Mouse (Mus musculus) cortical plate, adult 2 months (tissue): ENCODE data around the gene Spsb3. TPM values are rescaled to one million over a fixed set of nuclear protein-coding genes. Genes with fewer than 3 reads are reported as not detected.

Source experiments
- H3K27ac ChIP-seq: fragments of 200-500 bp; 2 replicates; pipeline ENCODE4 v1.5.1; 2012; ENCODE audit warnings: low read length, control low read depth, inconsistent platforms; ENCODE audit not compliant: insufficient read depth
- H3K4me1 ChIP-seq: fragments of 200-500 bp; 2 replicates; pipeline ENCODE4 v1.6.1; 2011; ENCODE audit warnings: low read length; ENCODE audit not compliant: control insufficient read depth, insufficient read depth
- H3K4me3 ChIP-seq: fragments of 200-500 bp; 2 replicates; pipeline ENCODE4 v1.5.1; 2011; ENCODE audit warnings: mild to moderate bottlenecking, low read length, control low read depth; ENCODE audit not compliant: insufficient read depth
- CTCF ChIP-seq: fragments of 200-500 bp; IDR thresholded peaks from 2 replicates; pipeline ENCODE4 v1.5.1; 2011; ENCODE audit warnings: mild to moderate bottlenecking, control low read depth, low read length; ENCODE audit not compliant: insufficient read depth; ENCODE audit errors: extremely low read depth
- POLR2A ChIP-seq: fragments of 200-500 bp; IDR thresholded peaks from 2 replicates; pipeline ENCODE4 v1.6.1; 2011; ENCODE audit warnings: mild to moderate bottlenecking, low read length, control low read depth; ENCODE audit not compliant: insufficient read depth; ENCODE audit errors: extremely low read depth
- polyA plus RNA-seq: library from polyadenylated mRNA; depleted of rRNA; stranded (reverse); fragments of >200 nt; gene quantifications from 2 replicates; pipeline ENCODE4 v1.2.3, GENCODE M21; 2012

Spsb3 gene
- polyA plus RNA-seq, 1 experiment = 92.7 TPM

DNA sequence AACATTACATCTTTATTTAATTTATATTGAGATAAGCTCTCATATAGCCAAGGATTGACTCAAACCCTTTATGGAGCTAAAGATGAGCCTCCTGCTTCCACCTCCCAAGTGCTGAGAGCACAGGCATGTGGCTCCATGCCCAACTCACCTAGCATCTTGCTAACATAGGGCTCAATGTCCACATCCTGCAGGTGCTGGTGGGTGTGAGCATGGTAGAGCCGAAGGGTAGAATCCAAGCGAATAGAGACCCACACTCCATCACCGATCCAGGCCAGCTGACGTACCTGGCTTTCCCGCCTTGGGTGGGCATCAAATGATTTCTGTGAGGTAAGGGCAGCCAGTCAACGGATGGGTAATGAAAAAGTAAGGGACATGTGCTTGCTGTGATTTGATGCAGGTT, 13.6 kb downstream of the Spsb3 start:
- H3K4me1 ChIP-seq = peaks cover 5% of the 10 kb centered on the region; the same call in 1 of the 2 replicates
- H3K4me3 ChIP-seq = no peak overlapping the region
- TF ChIP-seq CTCF = no peak
- no peak for TF ChIP-seq POLR2A
- no peak overlapping the region for H3K27ac ChIP-seq

DNA sequence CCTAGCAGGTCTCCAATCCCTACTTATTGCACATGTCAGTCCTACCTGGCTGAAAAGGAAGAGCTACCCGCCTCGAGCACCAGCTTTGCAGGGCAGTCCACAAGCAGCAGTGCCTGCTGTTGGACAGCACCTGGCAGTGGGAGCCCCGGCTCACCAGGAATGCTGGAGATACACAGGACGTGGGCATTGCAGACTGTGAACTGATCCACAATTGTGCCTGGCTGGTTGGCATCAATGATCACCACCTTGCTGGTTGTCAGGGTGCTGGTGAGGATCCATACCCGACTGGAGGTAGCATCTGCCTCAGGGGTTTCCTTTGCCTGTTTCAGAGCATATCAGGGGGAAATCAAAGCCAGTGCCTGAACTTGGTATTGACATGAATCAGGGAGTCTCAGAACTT, 15.7 kb downstream of the Spsb3 start:
- no peak overlapping the region for H3K27ac ChIP-seq
- peaks cover 3% of the 10 kb centered on the region; the same call in 1 of the 2 replicates for H3K4me1 ChIP-seq
- H3K4me3 ChIP-seq = no peak overlapping the region
- no peak for TF ChIP-seq CTCF
- no peak for TF ChIP-seq POLR2A

DNA sequence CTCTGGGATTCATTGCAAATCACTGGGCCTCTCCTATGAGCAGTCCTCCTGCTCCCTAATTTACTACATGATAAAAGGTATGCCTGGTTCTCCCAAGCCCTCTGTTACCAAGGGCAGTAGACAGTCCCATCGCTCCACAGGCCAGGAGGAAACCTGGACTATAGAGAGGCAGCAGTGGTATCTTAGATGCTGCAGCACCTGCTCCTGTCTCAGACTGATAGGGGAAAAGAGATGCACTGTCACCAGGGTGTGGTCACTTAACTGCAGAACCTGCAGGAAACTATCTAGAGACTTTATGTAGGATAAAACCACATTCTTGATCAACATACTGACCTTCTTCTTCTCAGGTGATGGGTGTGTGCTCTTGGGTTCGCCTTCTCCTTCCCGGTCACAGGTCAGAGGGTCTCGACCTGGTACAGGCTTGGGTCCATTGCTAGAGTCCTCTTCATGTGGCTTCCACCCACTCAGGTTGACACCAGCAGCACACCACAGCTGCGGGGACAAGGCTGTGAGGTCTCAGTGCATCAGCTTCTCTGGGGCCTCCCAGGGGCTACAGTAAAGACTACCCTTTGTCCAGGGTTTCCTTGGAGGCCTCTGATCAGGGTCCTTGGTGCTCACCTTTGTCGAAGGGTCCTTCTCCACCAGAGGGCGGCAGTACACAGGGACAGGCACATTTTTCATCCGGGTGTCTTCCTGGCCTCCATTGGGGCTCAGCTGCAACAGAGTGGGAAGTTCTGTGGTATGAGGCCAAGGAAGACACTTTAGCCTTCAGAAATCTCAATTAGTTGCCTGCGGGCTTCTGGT, 16.4 kb downstream of the Spsb3 start:
- no peak overlapping the region for H3K4me3 ChIP-seq
- TF ChIP-seq CTCF (peak; percentile 16; the same call in 1 of the 2 replicates), POLR2A (no peak)
- H3K4me1 ChIP-seq = 0 out of 2 replicates have a peak, but pooled peaks cover 2% of the 10 kb centered on the region
- H3K27ac ChIP-seq = no peak overlapping the region

DNA sequence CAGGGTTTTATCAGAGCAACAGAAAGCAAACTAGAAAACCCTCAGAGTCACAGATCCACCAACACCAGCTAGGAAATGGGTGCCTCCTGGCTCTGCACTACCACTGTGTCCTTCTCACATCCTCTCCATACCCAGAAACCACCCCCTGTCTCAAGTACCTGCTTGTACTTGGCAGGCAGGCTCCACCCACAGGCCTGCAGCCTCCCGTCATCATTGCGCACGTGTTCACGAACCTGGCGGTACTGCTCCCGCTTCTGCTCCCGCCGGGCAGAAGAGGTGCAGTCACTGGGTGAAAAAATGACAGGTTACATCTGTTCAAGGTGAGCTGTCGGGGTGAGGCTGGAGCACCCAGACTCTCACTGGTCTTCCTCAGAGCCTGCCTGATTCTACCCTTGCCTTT, 17.3 kb downstream of the Spsb3 start:
- TF ChIP-seq CTCF (no peak), POLR2A (no peak)
- Histone ChIP-seq H3K4me3 (no peak overlapping the region), H3K27ac (no peak overlapping the region), H3K4me1 (0 out of 2 replicates have a peak, but pooled peaks cover 2% of the 10 kb centered on the region)

DNA sequence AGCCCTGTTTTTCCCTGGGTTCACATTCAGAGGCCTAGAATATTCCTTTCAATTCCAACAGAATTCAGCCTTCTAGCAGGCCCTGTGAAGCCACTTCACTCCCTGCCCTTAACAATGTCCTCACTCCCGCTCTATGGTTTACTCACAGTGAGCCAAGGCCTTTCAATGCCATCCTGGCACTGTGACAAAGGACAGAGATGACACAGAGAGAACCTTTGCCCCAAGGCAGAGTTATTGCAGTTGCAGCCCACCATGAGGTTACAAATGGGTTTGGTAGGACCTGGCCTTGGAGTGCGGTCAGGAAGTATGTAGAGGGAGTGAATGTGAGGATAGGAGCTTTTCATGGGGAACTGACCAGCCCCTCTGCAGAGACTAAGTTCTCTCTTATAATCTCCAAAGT, 21.1 kb downstream of the Spsb3 start:
- TF ChIP-seq POLR2A = no peak
- TF ChIP-seq CTCF = no peak
- Histone ChIP-seq H3K4me3 (no peak overlapping the region), H3K4me1 (no peaks in the 10 kb centered on the region), H3K27ac (no peak overlapping the region)

DNA sequence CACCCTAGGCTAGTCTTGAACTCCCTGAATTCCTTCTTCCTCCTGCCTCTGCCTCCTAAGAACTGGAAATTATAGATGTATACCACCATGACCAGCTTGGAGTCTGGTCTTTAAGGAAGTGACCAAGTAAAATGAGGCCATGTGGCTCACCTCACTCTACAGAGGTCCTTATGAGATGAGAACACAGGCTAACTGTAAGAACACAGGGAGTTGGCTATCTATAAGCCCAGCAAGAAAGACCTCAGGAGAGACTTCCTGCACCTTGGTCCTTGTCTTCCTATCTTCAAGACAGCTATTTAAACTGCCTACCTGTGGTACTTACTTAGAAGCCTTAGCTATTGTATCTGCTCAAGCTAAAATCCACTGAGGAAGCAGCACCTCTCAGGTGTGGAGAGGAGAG, 27.5 kb downstream of the Spsb3 start:
- TF ChIP-seq CTCF (no peak), POLR2A (no peak)
- Histone ChIP-seq H3K4me3 (no peak overlapping the region), H3K27ac (no peak overlapping the region), H3K4me1 (no peaks in the 10 kb centered on the region)

DNA sequence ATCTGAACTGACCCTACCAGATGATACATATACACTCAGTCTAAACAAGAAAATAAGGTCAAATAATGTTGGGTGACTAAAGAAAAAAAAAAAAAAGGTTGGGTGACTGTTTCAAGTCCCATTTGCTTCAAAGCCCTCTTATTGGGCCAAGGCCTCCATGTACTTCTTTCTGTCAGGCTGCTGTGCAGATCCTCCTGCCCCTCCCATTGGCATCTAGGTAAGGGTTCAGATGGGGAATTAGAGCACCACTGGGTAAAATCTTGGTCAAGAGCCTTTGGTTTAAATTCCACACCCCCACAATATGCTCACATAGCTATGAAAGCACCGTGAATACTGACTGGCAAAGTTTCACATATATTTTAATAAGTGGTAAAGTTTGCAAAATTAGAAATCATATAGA, 36.8 kb downstream of the Spsb3 start:
- Histone ChIP-seq H3K4me3 (no peak overlapping the region), H3K4me1 (peaks cover 2% of the 10 kb centered on the region), H3K27ac (no peak overlapping the region)
- TF ChIP-seq POLR2A (no peak), CTCF (no peak)

DNA sequence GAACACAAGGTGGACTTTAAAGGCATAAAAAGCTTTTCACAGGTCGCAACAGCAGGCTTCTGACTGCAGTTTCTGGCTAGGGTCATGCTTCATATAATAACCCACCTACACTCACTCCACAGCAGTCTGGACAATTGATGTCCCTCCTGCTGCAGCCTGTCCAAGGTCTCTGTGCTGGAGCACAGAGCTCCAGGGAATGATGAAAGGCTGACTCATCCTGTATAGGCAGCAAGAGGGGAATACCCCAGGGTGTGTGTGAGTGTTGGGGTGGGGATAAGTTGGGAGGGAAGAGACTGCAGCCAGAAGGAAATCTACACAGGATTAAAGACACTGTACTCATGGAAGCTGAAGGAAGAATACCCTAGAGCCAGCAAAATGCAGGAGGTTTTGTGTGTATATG, 43.1 kb downstream of the Spsb3 start:
- Histone ChIP-seq H3K4me3 (no peak overlapping the region), H3K4me1 (peaks cover 8% of the 10 kb centered on the region), H3K27ac (no peak overlapping the region)
- TF ChIP-seq CTCF = no peak
- no peak for TF ChIP-seq POLR2A

DNA sequence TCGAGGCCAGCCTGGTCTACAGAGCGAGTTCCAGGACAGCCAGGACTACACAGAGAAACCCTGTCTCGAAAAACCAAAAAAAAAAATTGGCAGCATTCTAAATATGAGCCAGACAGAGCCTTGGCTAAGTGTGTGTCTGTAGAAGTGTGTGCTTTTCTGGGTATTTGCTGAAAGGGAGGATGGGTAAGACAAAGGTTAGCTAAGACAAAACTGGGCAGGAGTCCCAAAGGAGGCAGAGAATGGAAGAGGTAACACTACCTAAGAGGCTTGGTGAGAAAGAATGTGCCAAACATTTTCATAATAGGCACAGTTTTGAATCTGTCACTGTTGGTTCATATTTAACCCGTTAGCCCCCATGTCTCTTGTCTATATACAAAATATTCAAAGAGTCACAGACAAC, 46.0 kb downstream of the Spsb3 start:
- Histone ChIP-seq H3K4me3 (no peak overlapping the region), H3K27ac (no peak overlapping the region), H3K4me1 (peaks cover 11% of the 10 kb centered on the region)
- TF ChIP-seq POLR2A (no peak), CTCF (no peak)

DNA sequence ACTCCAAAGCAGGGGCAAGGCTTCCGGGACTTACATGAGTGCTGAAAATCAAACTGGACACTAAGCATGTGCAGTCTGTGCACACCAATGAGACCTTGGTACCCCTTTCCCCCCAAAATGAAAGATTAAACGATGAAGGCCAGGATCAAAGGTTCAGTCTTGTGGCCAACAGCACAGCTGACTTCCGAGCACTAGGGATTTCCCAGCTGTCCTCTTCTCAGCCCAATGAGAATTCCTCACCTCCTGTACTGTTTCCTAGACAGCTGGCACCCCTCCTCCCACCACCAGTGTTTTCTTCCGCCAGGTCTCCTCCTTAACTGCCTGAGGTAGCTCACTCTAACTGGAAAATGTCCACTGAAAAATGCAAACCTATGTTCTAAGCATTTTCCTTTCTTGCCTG, 46.7 kb downstream of the Spsb3 start:
- Histone ChIP-seq H3K4me3 (no peak overlapping the region), H3K27ac (no peak overlapping the region), H3K4me1 (peaks cover 11% of the 10 kb centered on the region)
- TF ChIP-seq CTCF (no peak), POLR2A (no peak)
